Mouse (Mus musculus) liver, embryonic 14.5 days (tissue): ENCODE data around the gene Tulp2.

Source experiments
- CTCF ChIP-seq: IDR thresholded peaks from 2 replicates; pipeline ENCODE4 v1.5.1; 2016; ENCODE audit warnings: antibody characterized with exemption, low read depth, control low read depth
- EP300 ChIP-seq: IDR thresholded peaks from 2 replicates; pipeline ENCODE4 v1.6.1; 2016; ENCODE audit warnings: antibody characterized with exemption, low read depth

DNA sequence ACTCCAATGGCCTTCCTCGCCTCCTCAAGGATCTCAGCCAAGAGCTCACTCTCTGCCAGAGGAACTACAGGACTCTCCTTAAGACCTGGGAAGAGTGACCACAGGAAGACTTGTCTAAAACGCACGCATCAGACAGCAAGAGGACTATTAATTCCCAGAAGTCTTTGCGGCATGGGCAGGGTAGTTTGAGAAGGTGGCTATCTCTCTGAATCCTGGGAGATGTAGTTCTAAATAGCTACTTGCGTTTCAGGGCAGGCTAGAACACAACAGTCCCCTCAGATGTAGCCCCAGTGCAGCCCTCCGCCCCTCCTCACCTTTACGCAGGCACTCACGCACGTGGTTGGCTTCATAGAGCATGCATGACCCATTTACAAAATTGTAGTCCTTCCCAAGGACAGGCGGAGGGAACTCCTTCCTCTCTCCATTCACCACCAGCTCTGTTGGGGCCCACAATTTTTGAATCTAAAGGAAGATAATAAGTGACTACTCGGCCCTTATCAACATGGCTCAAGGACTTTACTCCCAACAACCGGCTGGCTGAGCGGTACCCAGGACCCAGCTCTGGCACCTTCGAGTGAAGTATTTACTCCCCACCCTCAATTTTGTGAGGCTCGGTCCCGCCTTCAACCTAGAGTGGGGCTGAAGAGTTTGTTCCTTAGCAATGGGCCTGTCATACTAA lies 6.2 kb upstream of the Tulp2 start:
- TF ChIP-seq CTCF (no peak), EP300 (no peak)
